Mouse (Mus musculus): ENCODE measurements around the gene Bsdc1.

DNA sequence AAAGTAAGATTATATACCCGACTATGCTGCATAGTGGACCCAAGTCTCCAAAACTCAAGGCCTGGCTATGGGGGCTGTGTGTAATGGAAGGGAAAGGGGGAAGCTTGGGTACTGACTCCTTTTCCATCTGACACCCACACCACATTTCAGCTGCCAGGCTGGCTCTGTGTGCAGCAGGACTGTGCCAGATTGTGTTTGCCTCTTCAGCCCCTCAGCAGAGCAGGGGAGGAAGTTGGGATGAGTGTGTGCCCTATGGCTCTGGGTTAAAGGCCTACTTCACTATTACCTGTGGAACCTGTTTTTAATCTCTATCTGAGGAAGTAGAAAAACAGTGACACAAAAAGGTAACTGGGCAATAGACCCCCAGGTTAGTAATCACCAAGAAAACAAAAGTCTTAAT lies 19.7 kb downstream of the Bsdc1 start:
- TF ChIP-seq POLR2A (IDR thresholded peaks at IDR 0.05; ENCODE audit: control insufficient read depth in 1 of 2, insufficient read depth in 1 of 2, low read depth in 1 of 2, low read length in 2 of 2, poor library complexity in 1 of 2) (no peak), GABPA (IDR thresholded peaks at IDR 0.05; ENCODE audit: low read depth, low read length) (no peak), CTCF (IDR thresholded peaks at IDR 0.05 in 2 of 3, conservative IDR thresholded peaks at IDR 0.05 in 1 of 3; ENCODE audit: control insufficient read depth in 1 of 3, insufficient read depth in 1 of 3, low read depth in 2 of 3, low read length in 3 of 3, poor library complexity in 1 of 3, severe bottlenecking in 1 of 3) (no peak), TBP (IDR thresholded peaks at IDR 0.05; ENCODE audit: low read depth, low read length) (no peak), RAD21 (IDR thresholded peaks at IDR 0.05; ENCODE audit: low read depth, low read length) (no peak)
